Mouse (Mus musculus): Measurements from ENCODE around the gene Castor2. TPM values are rescaled to one million over a fixed set of nuclear protein-coding genes. Genes with fewer than 3 reads are reported as not detected.
A peak's percentile ranks its signal among the peaks of the same experiment; 100 is the strongest.

Gene Castor2
- 5.1 and 5.8 TPM in 2 replicates for polyA plus RNA-seq (2016; fragmentation: Nextera tagmentation; extraction: Ambion mirVana)

DNA sequence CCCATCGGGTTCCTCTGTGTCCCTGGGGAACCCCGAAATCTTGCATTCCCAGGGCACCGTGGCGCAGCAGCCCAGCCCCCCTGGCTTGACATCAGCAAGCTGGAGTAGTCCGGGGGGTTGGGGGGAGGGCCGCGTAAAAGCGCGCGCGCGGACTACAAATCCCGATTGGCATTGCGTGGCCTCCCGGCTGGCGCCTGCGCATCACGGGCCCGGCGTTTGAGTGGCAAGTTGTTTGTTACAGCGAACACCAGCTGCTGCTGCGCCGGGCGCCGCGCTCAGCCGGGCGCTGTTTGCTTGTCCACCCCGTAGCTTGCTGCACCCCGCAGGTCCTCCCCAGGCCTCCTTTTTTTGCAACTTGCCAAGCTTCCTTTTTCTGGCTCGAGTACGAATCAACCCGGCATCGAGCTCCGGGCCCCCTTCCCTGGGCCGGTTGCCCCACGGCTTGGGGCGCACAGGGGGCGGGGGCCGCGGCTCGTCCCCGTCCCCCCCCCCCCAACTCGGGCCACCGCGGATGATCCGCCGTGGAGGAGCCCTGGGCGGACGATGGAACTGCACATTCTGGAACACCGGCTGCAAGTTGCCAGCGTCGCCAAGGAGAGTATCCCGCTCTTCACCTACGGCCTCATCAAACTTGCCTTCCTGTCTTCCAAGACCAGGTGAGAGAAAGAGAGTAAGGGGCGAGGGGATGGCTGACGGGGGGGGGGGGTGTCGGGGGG, at the start of gene Castor2:
TSS of gene Castor2 (plus strand) at position 216 of the 716 bp plus-strand sequence.
- DNase-seq (ENCODE audit: low spot score): peak; percentile 98
- under 1% methylated on average over 56 of the region's 58 CpGs for WGBS
- Histone ChIP-seq H3K36me3 (no peaks in the 10 kb centered on the region), H3K4me3 (peak within 1 kb of the TSS; percentile 83), H3K27me3 (ENCODE audit: insufficient read depth, poor library complexity, severe bottlenecking) (no peaks in the 10 kb centered on the region), H3K4me1 (peaks cover 37% of the 10 kb centered on the region), H3K9me3 (no peaks in the 10 kb centered on the region), H3K27ac (peak within 1 kb of the TSS; percentile 87)

DNA sequence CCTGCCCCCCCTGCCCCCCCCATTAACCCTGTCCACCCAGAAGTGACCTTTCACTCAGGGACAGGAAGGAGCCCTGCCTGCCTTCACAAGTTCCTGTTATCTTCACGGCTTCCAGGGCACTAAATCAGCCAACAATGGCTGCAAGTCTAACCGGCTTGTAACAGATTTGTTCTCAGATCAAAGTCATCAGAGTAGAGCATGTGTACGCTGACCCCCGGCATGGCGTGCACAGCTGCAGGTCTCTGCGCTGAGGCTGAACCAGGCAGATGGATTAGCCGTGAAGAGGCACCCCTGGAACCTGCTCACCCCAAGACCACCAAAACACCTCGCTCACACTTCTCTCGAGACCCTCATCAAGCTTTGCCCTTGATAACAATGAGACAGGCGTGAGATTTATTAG, 48.8 kb upstream of the Castor2 start:
- no peak for DNase-seq (ENCODE audit: low spot score)
- Histone ChIP-seq H3K36me3 (no peaks in the 10 kb centered on the region), H3K4me3 (no peak overlapping the region), H3K27ac (no peak overlapping the region), H3K27me3 (ENCODE audit: insufficient read depth, poor library complexity, severe bottlenecking) (no peaks in the 10 kb centered on the region), H3K4me1 (peaks cover 3% of the 10 kb centered on the region), H3K9me3 (peaks cover 6% of the 10 kb centered on the region; the same call in 1 of the 2 replicates)
- 28% methylated on average over 10 of the region's 10 CpGs for WGBS

DNA sequence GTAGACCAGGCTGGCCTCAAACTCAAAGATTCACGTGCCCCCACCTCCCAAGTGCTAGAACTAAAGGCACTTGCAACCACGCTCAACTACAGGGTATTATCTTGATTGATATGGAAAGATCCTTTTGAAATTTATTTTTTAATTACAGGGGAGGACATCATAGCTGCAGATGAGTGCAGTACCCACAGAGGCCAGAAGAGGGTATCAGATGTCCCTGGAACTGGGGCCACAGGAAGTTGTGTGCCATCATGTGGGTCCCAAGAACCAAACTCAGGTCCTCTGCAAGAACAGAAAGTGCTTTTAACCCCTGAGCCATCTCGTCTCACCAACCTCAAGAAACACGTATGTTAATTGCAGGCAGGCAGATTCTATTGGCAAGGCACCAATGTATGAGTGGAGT, 46.9 kb upstream of the Castor2 start:
- Histone ChIP-seq H3K4me1 (peaks cover 3% of the 10 kb centered on the region), H3K4me3 (no peak overlapping the region), H3K27me3 (ENCODE audit: insufficient read depth, poor library complexity, severe bottlenecking) (no peaks in the 10 kb centered on the region), H3K36me3 (no peaks in the 10 kb centered on the region), H3K27ac (no peak overlapping the region), H3K9me3 (no peaks in the 10 kb centered on the region)
- 76% methylated on average over 4 of the region's 4 CpGs for WGBS
- no peak for DNase-seq (ENCODE audit: low spot score)

DNA sequence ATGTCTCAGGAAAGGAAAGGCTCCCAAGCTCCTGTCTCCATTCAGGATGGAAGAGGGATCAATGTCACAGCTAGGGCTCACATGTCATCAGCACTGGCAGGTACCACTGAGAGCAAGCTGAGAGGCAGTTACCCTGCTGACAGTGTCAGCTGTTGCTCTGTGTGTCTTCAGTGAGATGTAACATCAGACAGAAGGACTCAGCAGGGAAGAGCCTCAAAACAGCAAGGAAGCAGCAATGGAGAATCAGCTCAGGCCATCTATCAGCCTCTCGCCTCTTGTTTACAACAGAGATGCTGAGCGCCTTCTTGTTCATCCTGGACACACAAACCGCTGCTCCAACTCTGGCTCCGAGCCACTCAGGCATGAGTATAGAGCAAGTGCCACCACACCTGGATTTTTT, 45.0 kb upstream of the Castor2 start:
- Histone ChIP-seq H3K36me3 (no peaks in the 10 kb centered on the region), H3K4me1 (peaks cover 16% of the 10 kb centered on the region), H3K27me3 (ENCODE audit: insufficient read depth, poor library complexity, severe bottlenecking) (no peaks in the 10 kb centered on the region), H3K4me3 (no peak overlapping the region), H3K27ac (no peak overlapping the region), H3K9me3 (no peaks in the 10 kb centered on the region)
- WGBS: 74% methylated on average over 4 of the region's 4 CpGs
- no peak for DNase-seq (ENCODE audit: low spot score)

DNA sequence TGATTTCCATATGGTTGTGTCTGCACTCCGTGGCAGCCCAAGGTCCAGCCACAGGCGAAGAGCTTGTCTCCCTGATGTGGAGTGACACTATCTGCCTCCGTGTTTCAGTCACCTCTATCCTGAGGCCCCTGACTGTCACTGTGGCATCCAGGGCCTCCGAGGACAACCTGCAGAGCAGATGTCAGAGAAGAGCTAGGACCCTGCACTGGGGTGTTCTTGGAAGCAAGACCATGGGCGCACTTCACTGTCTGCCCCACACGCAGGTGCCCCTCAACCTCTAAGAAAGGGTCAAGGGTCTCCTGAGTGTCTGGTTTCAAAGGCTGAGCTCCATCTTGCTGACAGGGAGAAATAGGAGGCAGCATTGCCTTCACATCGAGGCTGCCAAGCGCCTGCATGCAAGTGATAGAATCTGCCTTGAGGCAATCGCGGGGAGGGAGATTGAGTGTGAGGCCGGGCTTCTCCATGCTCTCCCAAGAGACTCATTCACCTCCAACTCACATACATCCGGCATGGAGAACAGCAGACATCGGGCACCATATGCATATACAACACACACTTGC, 40.6 kb upstream of the Castor2 start:
- no peak for DNase-seq (ENCODE audit: low spot score)
- H3K27ac ChIP-seq: peak overlapping the region; percentile 6; the same call in 1 of the 2 replicates
- 38% methylated on average over 13 of the region's 13 CpGs for WGBS
- no peak overlapping the region for H3K4me3 ChIP-seq
- H3K4me1 ChIP-seq: peaks cover 17% of the 10 kb centered on the region
- no peaks in the 10 kb centered on the region for H3K36me3 ChIP-seq
- peaks cover 9% of the 10 kb centered on the region; the same call in 1 of the 2 replicates for H3K27me3 ChIP-seq (ENCODE audit: insufficient read depth, poor library complexity, severe bottlenecking)
- H3K9me3 ChIP-seq: no peaks in the 10 kb centered on the region

DNA sequence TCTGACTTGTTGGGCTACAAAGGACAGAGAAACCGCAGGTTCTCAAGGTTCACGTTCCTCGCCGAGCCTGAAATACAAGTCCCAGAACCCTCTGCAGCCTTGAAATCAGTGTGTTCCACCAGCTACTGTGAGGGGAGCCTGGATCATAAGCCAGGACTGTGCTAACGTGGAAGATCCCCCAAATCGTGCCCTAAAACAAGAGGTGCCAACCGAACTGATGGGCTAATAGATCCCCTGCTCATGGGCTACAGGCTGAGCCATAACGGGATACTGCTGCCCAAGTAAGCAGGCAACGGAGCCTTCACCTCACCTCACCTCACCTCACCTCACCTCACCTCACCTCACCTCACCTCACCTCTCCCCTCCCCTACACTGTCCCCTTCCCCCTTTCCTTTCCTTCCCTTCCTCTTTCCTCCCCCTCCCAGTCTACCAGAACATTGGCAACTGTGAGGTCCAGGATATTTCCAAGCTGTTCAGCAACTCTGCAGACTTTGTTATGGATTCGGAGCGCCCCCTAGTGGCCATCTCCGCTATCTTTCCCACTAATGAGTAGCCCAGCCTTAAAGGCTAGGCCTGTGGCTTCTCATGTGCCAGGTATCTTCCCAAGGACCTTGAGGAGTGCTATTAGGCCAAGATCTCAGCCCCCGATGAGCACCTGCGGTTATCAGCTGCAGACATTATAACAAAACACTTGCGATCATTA, 36.0 kb upstream of the Castor2 start:
- H3K9me3 ChIP-seq: no peaks in the 10 kb centered on the region
- H3K4me3 ChIP-seq: no peak overlapping the region
- peaks cover 11% of the 10 kb centered on the region for H3K4me1 ChIP-seq
- H3K27ac ChIP-seq: no peak overlapping the region
- H3K36me3 ChIP-seq: no peaks in the 10 kb centered on the region
- peak; percentile 84 for DNase-seq (ENCODE audit: low spot score)
- 42% methylated on average over 15 of the region's 15 CpGs for WGBS
- peaks cover 25% of the 10 kb centered on the region for H3K27me3 ChIP-seq (ENCODE audit: insufficient read depth, poor library complexity, severe bottlenecking)

DNA sequence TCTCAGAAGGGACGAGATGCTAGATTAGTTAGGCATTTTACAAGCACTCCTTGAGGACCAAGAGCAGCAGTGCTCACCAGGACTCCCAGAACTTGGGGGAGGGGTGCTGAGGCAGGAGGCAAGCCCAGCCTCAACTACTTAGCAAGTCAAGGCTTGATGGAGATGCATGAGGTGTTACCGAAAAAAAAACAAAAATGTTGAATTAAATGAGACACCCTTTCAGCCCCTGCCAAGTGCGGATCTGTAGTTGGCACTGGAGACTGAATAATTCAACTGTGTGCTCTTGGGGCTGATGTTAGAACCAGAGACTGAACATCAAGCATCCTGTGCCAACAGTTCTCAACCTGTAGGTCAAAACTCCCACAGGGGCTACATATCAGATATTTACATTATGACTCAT, 33.2 kb upstream of the Castor2 start:
- 0 out of 2 replicates have a peak, but pooled peaks cover 5% of the 10 kb centered on the region for H3K4me1 ChIP-seq
- WGBS: 36% methylated on average over 3 of the region's 3 CpGs
- peaks cover 25% of the 10 kb centered on the region for H3K27me3 ChIP-seq (ENCODE audit: insufficient read depth, poor library complexity, severe bottlenecking)
- 0 out of 2 replicates have a peak, but pooled peaks cover 4% of the 10 kb centered on the region for H3K9me3 ChIP-seq
- H3K4me3 ChIP-seq: no peak overlapping the region
- no peak overlapping the region for H3K27ac ChIP-seq
- H3K36me3 ChIP-seq: no peaks in the 10 kb centered on the region
- no peak for DNase-seq (ENCODE audit: low spot score)

DNA sequence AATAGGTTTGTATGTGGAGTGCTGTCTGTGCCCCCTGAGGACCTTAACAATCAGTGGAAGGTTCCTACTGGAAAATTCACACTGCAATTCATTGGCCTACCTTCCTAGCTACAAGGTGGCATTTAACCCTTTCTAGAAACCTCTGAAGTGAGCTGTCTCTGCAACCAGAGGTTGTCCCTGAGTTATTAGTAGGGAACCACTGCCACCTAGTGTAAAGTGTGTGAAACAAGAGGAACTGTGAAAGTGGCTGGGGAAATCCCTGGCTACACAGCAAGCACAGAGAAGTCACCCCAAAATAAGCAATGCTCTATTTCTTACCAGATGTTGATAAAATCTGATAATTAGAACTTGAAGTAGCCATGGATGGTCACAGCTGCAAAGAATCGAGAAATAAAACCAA, 31.6 kb upstream of the Castor2 start:
- 16% methylated on average over 1 of the region's 1 CpGs for WGBS
- no peak overlapping the region for H3K27ac ChIP-seq
- no peaks in the 10 kb centered on the region for H3K36me3 ChIP-seq
- no peak overlapping the region for H3K4me3 ChIP-seq
- H3K27me3 ChIP-seq (ENCODE audit: insufficient read depth, poor library complexity, severe bottlenecking): peaks cover 17% of the 10 kb centered on the region
- DNase-seq (ENCODE audit: low spot score): no peak
- H3K9me3 ChIP-seq: 0 out of 2 replicates have a peak, but pooled peaks cover 4% of the 10 kb centered on the region
- 0 out of 2 replicates have a peak, but pooled peaks cover 5% of the 10 kb centered on the region for H3K4me1 ChIP-seq

DNA sequence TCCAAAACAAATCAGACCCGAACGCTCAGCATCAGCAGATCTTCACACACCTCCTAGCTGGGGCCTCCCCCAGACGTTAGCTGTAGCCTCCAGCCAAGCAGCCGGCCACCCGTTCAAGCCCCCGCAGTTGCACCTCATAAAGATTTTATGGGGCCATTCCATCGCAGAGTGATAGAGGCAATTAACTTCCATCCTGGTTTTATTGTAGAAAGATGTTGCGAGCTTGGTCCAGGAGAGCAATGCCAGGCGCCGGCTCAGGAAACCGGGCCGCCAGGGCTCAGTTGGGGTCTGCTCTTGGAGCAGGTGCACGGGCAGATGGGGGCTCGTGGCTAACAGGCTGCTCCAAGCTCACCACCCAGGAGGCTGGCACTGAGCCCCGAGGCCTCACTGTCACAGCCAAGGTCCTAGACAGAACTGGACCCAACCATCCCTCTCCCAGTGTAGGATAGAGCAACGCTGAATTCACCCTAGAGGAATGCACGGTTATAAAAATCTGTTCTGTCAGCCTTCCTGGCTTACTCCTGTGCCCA, 25.9 kb upstream of the Castor2 start:
- H3K36me3 ChIP-seq: no peaks in the 10 kb centered on the region
- no peaks in the 10 kb centered on the region for H3K4me1 ChIP-seq
- peaks cover 6% of the 10 kb centered on the region; the same call in 1 of the 2 replicates for H3K9me3 ChIP-seq
- 83% methylated on average over 17 of the region's 17 CpGs for WGBS
- no peak overlapping the region for H3K27ac ChIP-seq
- no peak overlapping the region for H3K4me3 ChIP-seq
- DNase-seq (ENCODE audit: low spot score): no peak
- no peaks in the 10 kb centered on the region; the same call in 1 of the 2 replicates for H3K27me3 ChIP-seq (ENCODE audit: insufficient read depth, poor library complexity, severe bottlenecking)

DNA sequence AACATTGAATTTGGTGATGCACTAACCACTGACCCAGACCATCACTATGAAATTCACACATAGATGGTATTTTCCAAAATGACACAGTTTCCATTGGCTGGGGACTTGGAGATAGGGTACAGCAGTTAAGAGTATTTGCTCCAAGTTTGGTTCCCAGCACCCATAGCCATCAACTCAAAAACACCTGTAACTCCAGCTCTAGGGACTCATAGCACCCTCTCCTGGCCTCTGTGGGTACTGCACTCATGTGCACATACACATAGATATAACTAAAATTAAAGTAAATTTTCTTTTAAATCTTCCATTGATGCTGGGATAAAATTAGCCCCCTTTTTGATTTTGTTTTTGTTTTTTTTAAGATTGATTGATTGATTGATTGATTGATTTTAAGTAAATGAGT, 25.1 kb upstream of the Castor2 start:
- Histone ChIP-seq H3K4me3 (no peak overlapping the region), H3K9me3 (peaks cover 6% of the 10 kb centered on the region; the same call in 1 of the 2 replicates), H3K36me3 (no peaks in the 10 kb centered on the region), H3K27me3 (ENCODE audit: insufficient read depth, poor library complexity, severe bottlenecking) (no peaks in the 10 kb centered on the region), H3K27ac (no peak overlapping the region), H3K4me1 (no peaks in the 10 kb centered on the region)
- no peak for DNase-seq (ENCODE audit: low spot score)

DNA sequence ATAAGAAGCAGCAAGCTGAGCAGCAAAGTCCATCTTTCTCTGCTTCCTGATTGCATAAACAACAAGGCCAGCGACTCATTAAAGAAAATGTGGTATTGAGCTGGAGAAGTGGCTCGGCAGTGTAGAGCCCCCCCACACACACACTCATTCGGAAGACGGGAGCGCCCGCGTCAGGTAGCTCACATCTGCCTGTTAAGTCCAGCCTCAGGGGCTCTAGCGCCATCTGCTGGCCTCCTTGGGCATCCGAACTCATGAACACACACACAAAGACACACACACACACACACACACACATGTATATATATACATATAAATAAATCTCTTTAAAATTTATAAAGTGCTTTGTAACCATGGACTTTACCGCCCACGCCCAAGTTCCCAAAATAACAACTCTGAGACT, 23.3 kb upstream of the Castor2 start:
- Histone ChIP-seq H3K27me3 (ENCODE audit: insufficient read depth, poor library complexity, severe bottlenecking) (no peaks in the 10 kb centered on the region), H3K27ac (no peak overlapping the region), H3K36me3 (no peaks in the 10 kb centered on the region), H3K9me3 (peaks cover 2% of the 10 kb centered on the region; the same call in 1 of the 2 replicates), H3K4me3 (no peak overlapping the region), H3K4me1 (peaks cover 9% of the 10 kb centered on the region)
- DNase-seq (ENCODE audit: low spot score): no peak
- 88% methylated on average over 11 of the region's 11 CpGs for WGBS

DNA sequence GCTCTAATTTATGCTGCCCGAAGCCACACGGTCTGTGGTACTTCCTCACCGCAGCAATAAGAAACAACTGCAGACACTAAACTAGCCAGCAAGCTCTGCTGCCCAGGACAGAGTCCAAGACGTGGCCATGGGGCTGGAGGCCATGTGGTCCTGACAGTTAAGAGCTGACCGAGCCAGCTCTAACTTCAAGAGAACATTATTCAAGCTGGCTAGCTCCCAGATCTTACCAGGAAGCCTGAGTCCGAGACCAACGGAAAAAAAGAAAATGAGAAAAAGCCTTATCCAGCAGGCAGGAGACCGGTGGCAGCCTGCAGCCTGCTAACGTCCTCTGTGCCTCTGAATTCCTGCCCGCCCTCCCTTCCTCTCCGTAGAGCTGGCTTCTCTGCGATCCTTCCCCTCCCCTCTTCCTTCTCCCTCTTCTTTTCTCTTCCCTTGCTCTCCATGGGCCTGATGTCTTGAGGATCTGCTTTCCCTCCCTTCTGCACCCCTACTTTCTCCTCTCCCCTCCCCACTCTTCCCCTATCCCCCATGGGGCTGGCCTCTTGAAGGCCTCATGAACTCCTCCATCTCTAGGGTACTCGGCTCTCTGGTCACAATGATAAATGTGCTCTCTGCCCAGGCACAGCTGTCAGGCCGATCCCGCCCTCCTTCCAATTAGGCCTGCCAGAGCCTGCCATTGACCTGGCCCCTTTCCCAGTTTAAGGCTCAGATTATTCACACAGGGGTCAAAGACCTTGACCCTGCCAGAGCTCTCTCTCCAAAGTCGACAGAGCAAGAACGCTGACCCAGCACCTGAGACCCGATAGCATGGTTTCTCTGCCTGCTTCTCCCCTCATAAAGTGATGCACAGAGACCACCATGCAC, 18.6 kb upstream of the Castor2 start:
- WGBS: 43% methylated on average over 18 of the region's 18 CpGs
- H3K4me3 ChIP-seq: no peak overlapping the region

More for the DNA sequence above, 18.6 kb upstream of the Castor2 start:
- H3K4me1 ChIP-seq: peaks cover 13% of the 10 kb centered on the region
- H3K27me3 ChIP-seq (ENCODE audit: insufficient read depth, poor library complexity, severe bottlenecking): no peaks in the 10 kb centered on the region
- no peak for DNase-seq (ENCODE audit: low spot score)
- peaks cover 2% of the 10 kb centered on the region; the same call in 1 of the 2 replicates for H3K9me3 ChIP-seq
- H3K27ac ChIP-seq: no peak overlapping the region
- H3K36me3 ChIP-seq: no peaks in the 10 kb centered on the region

Measured in heart, embryonic 10.5 days (tissue).